Mouse (Mus musculus): ENCODE results near the gene Wdr75.

Gene Wdr75

GRCm38 (mm10) chr1:45794969-45795908 lies at the start of gene Wdr75:
Gene Wdr75, plus strand, starts transcription at chr1:45795166.
- DNase-seq (ENCODE audit: low spot score): peak; percentile 96

- no peak for DNase-seq (ENCODE audit: low spot score)
These were observed 39.1 kb upstream of the Wdr75 start for GRCm38 (mm10) chr1:45755902-45756301.

- DNase-seq (ENCODE audit: low spot score): peak; percentile 53
These were observed 38.3 kb upstream of the Wdr75 start for GRCm38 (mm10) chr1:45756707-45757106.

DNA sequence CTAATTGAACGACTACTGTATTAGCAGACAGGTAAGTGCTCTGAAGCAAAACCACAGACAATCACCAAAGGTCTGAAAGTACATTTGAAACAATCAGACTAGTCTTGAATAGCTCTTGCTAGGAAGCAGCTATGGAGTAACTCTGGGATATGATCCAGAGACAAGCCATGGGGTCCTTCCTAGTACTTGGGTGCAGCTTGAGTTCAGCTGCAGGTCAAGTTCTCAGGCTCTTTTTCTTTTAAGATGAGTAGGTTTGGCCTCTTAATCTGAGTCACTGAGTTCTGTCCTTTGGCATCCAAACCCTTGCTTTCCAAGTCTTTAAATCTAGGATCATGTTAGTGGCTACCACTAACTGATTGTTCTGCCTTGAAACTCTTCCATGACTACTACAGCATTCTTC lies 37.0 kb upstream of the Wdr75 start:
- DNase-seq (ENCODE audit: low spot score): peak; percentile 36

GRCm38 (mm10) chr1:45760667-45761467 lies 34.1 kb upstream of the Wdr75 start:
- peak; percentile 55 for DNase-seq (ENCODE audit: low spot score)

- no peak for DNase-seq (ENCODE audit: low spot score)
These were observed 33.5 kb upstream of the Wdr75 start for GRCm38 (mm10) chr1:45761468-45761795.

DNA sequence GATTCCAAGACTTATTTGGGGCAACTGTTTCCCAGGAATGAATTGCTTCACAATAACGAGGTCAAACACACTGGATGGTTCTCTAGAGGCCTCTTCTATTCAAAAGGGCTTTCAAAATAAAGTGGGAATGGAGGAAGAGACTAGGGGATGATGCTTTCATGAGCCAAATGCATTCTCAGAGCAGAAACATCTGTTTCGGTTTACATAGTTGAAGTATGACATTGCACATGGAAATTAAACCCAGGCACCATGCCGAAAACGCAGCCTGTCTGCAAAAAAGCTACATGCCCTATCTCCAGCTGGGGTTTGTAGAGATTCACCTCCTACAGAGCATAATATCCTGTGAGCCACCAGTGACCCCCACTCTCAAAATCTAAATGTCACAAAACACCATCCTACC lies 29.3 kb upstream of the Wdr75 start:
- peak; percentile 85 for DNase-seq (ENCODE audit: low spot score)

DNA sequence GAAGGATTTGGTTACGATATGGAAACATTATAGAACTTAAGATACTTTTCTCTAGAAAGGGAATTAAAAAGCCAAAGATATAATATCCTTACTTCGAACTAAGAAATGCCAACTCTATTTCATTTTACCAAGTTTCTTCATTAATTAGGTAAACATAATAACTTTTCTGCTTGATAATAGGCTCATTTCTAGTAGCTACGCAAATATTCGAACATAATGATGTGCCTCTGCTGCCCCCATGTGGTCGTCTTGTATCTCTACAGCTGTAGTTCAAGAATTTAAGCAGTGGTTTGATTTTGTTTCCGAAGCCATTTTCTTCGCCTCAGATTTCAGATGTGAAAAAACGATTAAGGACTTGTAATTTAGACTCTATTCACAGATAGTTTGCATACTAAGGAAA lies 28.8 kb upstream of the Wdr75 start:
- peak; percentile 97 for DNase-seq (ENCODE audit: low spot score)

DNA sequence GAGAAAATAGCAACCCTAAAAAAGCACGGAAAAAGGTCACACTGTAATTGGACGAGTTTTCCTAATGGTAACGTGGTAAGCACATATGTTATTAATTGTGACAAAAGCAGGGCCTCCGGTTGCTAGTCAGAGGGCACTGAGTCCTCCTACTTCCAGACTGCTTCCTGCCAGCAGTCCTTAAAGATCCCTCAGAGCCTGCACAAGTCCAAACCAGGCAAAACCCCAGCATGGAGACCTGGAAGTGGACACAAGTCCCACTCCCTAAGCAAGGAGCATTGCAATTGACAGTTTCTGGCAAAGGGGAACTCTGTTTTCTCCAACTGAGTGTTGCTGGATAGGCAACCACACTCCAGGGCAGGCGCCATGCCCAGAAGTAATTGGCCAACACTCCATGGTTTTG lies 27.4 kb upstream of the Wdr75 start:
- peak; percentile 88 for DNase-seq (ENCODE audit: low spot score)

- DNase-seq (ENCODE audit: low spot score): no peak
These were observed 25.6 kb upstream of the Wdr75 start for GRCm38 (mm10) chr1:45769321-45769720.

DNA sequence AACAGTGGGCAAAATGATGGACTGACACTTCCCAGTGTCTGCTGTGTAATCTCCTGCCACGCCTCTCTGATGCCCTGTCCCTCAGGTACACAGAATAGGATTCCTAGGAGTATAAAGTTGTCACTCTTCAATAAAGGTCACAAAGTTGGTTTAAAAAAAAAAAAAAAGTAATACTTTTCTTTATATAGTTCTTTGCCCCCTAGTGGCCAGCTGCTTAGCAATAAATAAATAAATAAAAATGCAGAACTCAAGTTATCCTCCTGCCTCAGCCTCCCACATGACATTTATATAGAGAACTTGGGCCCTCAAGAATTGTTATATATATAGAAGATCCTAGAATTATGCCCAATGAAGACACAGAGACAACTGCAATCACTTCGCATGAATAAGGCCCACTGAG lies 24.9 kb upstream of the Wdr75 start:
- no peak for DNase-seq (ENCODE audit: low spot score)

DNA sequence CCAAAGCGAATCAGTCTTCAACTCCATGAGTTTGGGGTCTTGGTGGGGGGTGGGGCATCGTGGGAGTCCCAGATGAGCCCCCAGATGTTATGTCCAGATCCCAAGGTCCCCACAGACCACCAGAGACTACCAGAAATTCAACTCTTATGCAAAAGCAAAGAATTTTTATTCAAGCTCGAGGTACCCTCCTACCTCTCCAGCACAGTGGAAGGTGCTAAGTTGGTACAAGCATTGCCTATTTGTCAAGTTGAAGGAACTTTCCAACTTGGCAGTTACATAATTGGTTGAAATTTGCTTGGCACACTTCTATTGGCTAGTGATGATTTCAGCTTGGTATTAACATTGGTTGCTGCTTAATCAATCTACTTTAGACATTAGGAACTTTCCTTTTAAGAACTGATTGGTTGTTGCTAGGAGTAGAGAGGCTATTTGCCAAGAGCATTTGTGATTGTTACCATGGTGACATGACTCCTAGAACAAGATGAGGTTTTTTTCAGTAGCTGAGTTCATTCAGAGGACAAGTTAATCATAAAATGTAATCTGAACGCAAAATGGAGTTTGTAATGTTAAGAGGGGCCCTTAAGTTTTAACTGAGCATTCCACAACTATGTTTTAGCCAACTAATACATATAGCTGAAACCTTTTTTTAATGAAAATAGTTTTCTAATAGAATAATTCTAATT lies 14.2 kb upstream of the Wdr75 start:
- DNase-seq (ENCODE audit: low spot score): no peak

DNA sequence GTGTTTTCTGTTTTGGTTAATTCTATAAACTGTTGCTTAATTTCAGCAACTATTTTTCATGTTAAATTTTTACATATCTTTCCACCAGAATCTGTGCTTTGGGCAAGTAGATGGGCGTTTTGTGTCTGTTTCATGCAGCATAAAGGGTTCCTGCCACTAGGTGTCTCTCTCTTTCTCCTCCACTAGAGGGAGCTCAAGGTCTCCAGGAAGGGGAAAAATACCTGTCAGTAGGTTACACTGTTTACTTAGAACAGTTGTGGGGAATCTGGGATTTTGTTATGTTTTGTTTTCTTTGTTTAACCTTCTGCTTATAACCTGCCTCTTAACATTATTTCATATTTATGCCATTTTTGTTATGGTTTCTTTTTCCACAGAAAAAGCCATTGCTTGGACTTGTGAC lies 21.9 kb downstream of the Wdr75 start:
- DNase-seq (ENCODE audit: low spot score): peak; percentile 74

DNA sequence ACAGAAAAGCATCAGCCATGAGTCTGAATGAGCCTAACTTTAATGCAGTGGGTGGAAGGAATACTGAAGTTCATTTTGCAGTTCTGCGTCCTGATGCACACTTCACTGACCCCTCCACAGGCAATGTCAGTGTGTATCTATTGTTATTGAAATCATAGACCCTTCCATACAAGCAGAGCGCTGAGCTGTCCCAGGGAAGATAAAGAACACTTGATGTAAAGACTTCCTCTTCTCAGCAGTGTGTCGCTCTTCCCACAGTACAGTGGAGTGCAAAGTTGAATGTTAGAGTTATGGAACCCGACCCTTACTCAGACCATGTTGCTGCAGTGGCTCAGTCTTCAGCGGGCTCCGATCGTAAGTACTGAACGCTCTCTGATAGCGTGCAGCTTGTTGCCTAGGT lies 23.6 kb downstream of the Wdr75 start:
- no peak for DNase-seq (ENCODE audit: low spot score)

DNA sequence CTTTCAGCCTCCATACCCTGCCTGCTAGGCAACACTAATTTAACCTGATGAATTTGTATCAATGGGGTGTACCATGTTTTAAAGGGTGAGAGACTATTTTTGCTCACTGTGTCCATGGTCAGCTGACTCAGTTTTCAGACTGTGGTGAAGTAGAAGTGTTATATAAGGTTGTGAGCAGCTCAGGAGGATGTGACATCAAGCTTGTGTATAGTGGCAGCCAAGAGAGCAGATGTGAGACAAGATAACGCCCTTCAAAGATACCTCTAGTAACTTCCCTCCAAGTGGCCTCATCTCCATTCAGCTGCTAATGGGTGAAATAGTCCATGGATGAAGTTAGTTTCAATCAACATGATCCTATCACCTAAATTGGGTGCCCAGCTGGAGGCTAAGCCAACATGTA lies 29.5 kb downstream of the Wdr75 start:
- DNase-seq (ENCODE audit: low spot score): no peak

GRCm38 (mm10) chr1:45825140-45825539 lies 30.2 kb downstream of the Wdr75 start:
- peak; percentile 76 for DNase-seq (ENCODE audit: low spot score)

DNA sequence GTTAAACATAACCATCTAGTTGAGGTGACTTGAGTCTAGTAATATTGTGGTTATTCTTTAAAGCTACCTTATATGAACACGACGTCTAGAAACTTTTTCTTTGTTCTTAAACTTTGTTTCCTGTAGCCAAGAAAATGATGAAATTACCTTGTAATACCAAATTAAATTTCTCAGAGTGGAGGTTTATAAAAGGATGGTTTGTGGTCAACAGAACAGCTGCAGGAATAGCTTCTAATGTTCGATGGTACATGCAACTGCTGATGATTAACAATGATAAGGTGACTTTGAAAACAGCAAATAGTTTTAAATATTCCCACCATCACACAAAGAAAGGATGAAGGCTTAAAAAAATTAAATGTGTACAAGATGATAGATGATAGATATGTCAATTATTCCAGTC lies 30.7 kb downstream of the Wdr75 start:
- DNase-seq (ENCODE audit: low spot score): no peak

DNA sequence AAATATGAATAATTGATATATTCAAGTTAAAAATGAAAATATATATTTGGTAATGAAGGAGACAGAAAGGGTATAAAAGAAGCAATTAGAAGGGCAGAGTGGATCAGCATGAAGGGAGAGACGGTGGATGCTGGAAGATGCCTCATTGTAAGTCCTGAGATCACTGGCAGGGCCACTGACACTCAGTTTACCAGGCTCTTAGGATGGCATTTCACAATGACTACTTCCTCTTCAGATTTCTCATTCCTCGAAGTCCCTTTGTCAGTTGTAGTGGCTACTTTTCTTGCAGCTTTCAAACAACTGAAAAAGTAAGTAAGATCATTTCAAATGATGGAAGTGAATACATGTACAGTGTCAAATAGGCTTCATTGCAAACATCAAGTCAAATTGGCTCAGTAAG lies 31.2 kb downstream of the Wdr75 start:
- no peak for DNase-seq (ENCODE audit: low spot score)

DNA sequence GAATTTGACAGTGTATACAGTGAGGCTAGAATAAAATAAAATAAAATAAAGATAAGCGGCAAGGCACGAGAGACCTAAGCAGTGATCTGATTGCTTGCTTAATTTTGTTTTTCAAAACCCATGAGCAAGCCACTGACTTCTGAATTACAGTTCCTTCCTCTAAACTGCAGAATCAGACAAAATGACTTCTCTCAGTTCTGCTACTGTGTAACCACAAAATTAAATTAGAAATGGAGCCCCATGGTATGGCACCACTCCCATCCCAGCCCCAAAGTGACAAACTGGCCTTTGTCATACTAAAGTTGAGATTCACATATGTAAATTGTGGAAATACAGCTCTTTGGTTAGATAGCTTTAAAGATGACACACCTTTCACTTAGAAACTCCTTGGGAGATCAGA lies 31.8 kb downstream of the Wdr75 start:
- no peak for DNase-seq (ENCODE audit: low spot score)

DNA sequence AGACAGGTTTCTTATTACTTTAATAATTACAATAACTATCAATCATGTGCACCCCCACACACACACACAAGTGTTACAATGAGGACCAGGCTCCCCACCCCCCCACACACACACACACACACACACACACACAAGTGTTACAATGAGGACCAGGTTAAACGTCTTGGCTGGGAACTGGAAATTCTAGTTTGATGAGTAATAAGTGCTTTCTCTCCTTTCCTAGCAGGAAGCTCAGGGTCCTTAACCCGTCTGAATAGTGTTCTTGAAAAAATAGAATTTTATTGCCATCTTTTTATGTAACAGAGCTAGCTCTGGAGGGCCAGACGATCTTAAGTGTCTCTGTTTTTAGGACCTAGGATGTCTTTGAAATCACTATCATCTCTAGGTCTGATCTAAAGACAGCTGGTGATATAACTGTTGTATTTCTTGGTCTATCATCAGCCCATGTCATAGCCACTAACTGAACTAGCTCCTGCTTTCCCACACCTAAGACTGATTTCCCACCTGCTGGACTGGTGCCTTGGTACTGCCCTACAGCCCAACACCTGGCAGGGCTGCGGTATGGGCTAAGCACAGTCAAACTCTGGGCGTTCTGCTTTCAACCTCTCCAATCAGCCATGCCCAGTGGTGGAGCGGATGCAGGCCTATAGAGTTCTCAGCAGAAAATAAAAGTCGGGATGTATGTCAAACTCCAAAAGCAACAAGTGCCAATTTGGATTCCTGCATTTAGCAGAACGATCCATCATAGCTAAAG lies 35.7 kb downstream of the Wdr75 start:
- DNase-seq (ENCODE audit: low spot score): no peak

DNA sequence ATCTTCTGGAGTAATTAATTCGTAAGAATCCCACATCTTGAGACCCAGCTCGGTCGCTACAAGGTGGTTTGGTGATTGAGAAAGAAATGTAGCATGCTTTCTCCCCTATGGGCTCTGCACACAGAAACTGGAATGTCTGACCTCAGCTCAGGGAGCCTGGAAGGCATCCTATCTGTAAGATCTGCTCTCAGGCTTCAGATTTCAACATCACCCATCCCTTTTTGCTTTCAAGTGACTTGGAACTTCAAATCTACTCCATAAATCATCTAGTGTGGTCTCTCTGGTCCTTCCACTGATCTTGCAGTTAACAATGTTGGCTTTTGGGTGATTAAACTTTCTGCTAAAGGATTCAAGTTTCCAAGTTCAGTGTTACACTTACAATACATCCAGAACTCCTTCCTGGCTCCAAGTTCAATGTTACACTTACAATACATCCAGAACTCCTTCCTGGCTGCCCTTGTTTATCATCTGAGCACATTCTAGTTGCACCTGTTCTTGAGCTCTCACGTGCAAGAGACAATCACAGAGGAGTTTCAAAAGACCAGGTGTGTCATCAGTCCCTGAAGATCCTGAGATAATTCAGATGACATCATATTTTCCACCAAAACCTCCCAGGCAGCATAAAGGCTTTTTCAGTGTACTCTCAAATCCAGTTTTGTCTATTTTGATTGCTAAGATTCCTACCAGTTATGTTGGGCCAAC lies 40.5 kb downstream of the Wdr75 start:
- DNase-seq (ENCODE audit: low spot score): no peak

All from adipocyte (in vitro differentiated cells).